Mouse (Mus musculus): ENCODE results near the gene Hmg20b. TPM values are rescaled to one million over a fixed set of nuclear protein-coding genes. Genes with fewer than 3 reads are reported as not detected.

The Hmg20b gene
- total RNA-seq (2021) = 10 to 100 TPM; 81.2 to 97.5 TPM
- long read RNA-seq, experiment 1, transcript Hmg20b-202 (10 exons, 1,463 nt) = minor isoform, 19 of 101 reads
- long read RNA-seq, experiment 1, transcript Hmg20b-201 (9 exons, 1,621 nt) = major isoform, 25 of 101 reads
- long read RNA-seq, experiment 1, transcript Hmg20b-203 (10 exons, 1,540 nt) = minor isoform, 15 of 101 reads
- long read RNA-seq, experiment 1, partial matches to known transcripts = 11 of 101 reads
- long read RNA-seq, experiment 1, other reads (novel, unspliced or antisense) = 24 of 101 reads
- long read RNA-seq, experiment 2, transcript Hmg20b-203 (10 exons, 1,540 nt) = minor isoform, 24 of 100 reads
- long read RNA-seq, experiment 2, transcript Hmg20b-202 (10 exons, 1,463 nt) = minor isoform, 14 of 100 reads
- long read RNA-seq, experiment 2, transcript Hmg20b-201 (9 exons, 1,621 nt) = major isoform, 32 of 100 reads
- long read RNA-seq, experiment 2, transcript Hmg20b-207 (2 exons, 597 nt) = minor isoform, 5 of 100 reads
- long read RNA-seq, experiment 2, partial matches to known transcripts = 7 of 100 reads
- long read RNA-seq, experiment 2, other reads (novel, unspliced or antisense) = 17 of 100 reads

GRCm38 (mm10) chr10:81350351-81351063, at the start of gene Hmg20b:
TSS of gene Hmg20b (minus strand) at chr10:81350480.
- DNase-seq = peak; percentile 99

GRCm38 (mm10) chr10:81399798-81400308, 49.6 kb upstream of the Hmg20b start:
- no peak for DNase-seq

- no peak for DNase-seq
These were observed 49.0 kb upstream of the Hmg20b start for GRCm38 (mm10) chr10:81399296-81399695.

GRCm38 (mm10) chr10:81396749-81397148, 46.5 kb upstream of the Hmg20b start:
- no peak for DNase-seq

GRCm38 (mm10) chr10:81395865-81396264, 45.6 kb upstream of the Hmg20b start:
- no peak for DNase-seq

GRCm38 (mm10) chr10:81395127-81395526, 44.8 kb upstream of the Hmg20b start:
- DNase-seq = peak; percentile 76

GRCm38 (mm10) chr10:81393456-81394063, 43.3 kb upstream of the Hmg20b start:
- DNase-seq = peak; percentile 47

- no peak for DNase-seq
These were observed 42.5 kb upstream of the Hmg20b start, which contains the start of gene Smim24 for GRCm38 (mm10) chr10:81392781-81393185. TSS of gene Smim24 (plus strand) at chr10:81393051.

- no peak for DNase-seq
These were observed 42.0 kb upstream of the Hmg20b start for GRCm38 (mm10) chr10:81392270-81392669.

GRCm38 (mm10) chr10:81390678-81390965, 40.3 kb upstream of the Hmg20b start:
- DNase-seq = peak; percentile 41

GRCm38 (mm10) chr10:81389801-81390677, 39.8 kb upstream of the Hmg20b start:
- peak; percentile 84 for DNase-seq

- peak; percentile 81 for DNase-seq
These were observed 39.1 kb upstream of the Hmg20b start for GRCm38 (mm10) chr10:81389373-81389772.

GRCm38 (mm10) chr10:81388505-81389055, 38.3 kb upstream of the Hmg20b start, which contains the start of gene Gm48552:
TSS of gene Gm48552 (plus strand) at chr10:81389005.
- no peak for DNase-seq

- DNase-seq = peak; percentile 16
These were observed 37.4 kb upstream of the Hmg20b start for GRCm38 (mm10) chr10:81387716-81388115.

- DNase-seq = peak; percentile 52
These were observed 35.5 kb upstream of the Hmg20b start for GRCm38 (mm10) chr10:81385603-81386306.

- no peak for DNase-seq
These were observed 34.3 kb upstream of the Hmg20b start for GRCm38 (mm10) chr10:81384605-81384982.

- peak; percentile 99 for DNase-seq
These were observed 33.7 kb upstream of the Hmg20b start, which contains the start of the genes Dohh and Gm48551 for GRCm38 (mm10) chr10:81383802-81384604. TSS of gene Dohh (plus strand) at chr10:81384428. TSS of gene Gm48551 (plus strand) at chr10:81384466.

- peak; percentile 59 for DNase-seq
These were observed 31.8 kb upstream of the Hmg20b start for GRCm38 (mm10) chr10:81382039-81382438.

- no peak for DNase-seq
These were observed 29.6 kb upstream of the Hmg20b start for GRCm38 (mm10) chr10:81379809-81380378.

All from adrenal gland, postnatal 10 days (tissue).